Mouse (Mus musculus): Measurements from ENCODE around the gene Atp13a4.

Gene Atp13a4

GRCm38 (mm10) chr16:29544829-29545228 is at the start of gene Atp13a4:
Gene Atp13a4 (minus strand): TSS chr16:29544864.
- DNase-seq (ENCODE audit: low spot score in 2 of 2) = no peak

- no peak for DNase-seq (ENCODE audit: low spot score in 2 of 2)
Observed at GRCm38 (mm10) chr16:29592171-29592570, 47.5 kb upstream of the Atp13a4 start.

GRCm38 (mm10) chr16:29579787-29580176 is 35.1 kb upstream of the Atp13a4 start:
- no peak for DNase-seq (ENCODE audit: low spot score in 2 of 2)

- DNase-seq (ENCODE audit: low spot score in 2 of 2) = peak; percentile 93 to 95
Observed at GRCm38 (mm10) chr16:29579167-29579786, 34.6 kb upstream of the Atp13a4 start, which contains the start of gene Opa1. Gene Opa1 (plus strand): TSS chr16:29579334.

- no peak for DNase-seq (ENCODE audit: low spot score in 2 of 2)
Observed at GRCm38 (mm10) chr16:29575620-29576019, 31.0 kb upstream of the Atp13a4 start.

GRCm38 (mm10) chr16:29574013-29574412 is 29.3 kb upstream of the Atp13a4 start:
- no peak for DNase-seq (ENCODE audit: low spot score in 2 of 2)

- peak in 1 of 2 experiments; percentile 45 for DNase-seq (ENCODE audit: low spot score in 2 of 2)
Observed at GRCm38 (mm10) chr16:29560869-29561268, 16.2 kb upstream of the Atp13a4 start.

GRCm38 (mm10) chr16:29560454-29560853 is 15.8 kb upstream of the Atp13a4 start:
- no peak for DNase-seq (ENCODE audit: low spot score in 2 of 2)

- no peak for DNase-seq (ENCODE audit: low spot score in 2 of 2)
Observed at GRCm38 (mm10) chr16:29559667-29560066, 15.0 kb upstream of the Atp13a4 start.

GRCm38 (mm10) chr16:29541261-29541683 is 3.4 kb downstream of the Atp13a4 start:
- DNase-seq (ENCODE audit: low spot score in 2 of 2) = no peak

GRCm38 (mm10) chr16:29539906-29540305 is 4.8 kb downstream of the Atp13a4 start:
- DNase-seq (ENCODE audit: low spot score in 2 of 2) = no peak

- no peak for DNase-seq (ENCODE audit: low spot score in 2 of 2)
Observed at GRCm38 (mm10) chr16:29536411-29537204, 8.1 kb downstream of the Atp13a4 start.

- no peak for DNase-seq (ENCODE audit: low spot score in 2 of 2)
Observed at GRCm38 (mm10) chr16:29535866-29536265, 8.8 kb downstream of the Atp13a4 start.

- no peak for DNase-seq (ENCODE audit: low spot score in 2 of 2)
Observed at GRCm38 (mm10) chr16:29533641-29534040, 11.0 kb downstream of the Atp13a4 start.

- DNase-seq (ENCODE audit: low spot score in 2 of 2) = no peak
Observed at GRCm38 (mm10) chr16:29527085-29527484, 17.6 kb downstream of the Atp13a4 start.

GRCm38 (mm10) chr16:29526585-29526984 is 18.1 kb downstream of the Atp13a4 start:
- no peak for DNase-seq (ENCODE audit: low spot score in 2 of 2)

GRCm38 (mm10) chr16:29512495-29512894 is 32.2 kb downstream of the Atp13a4 start:
- no peak for DNase-seq (ENCODE audit: low spot score in 2 of 2)

GRCm38 (mm10) chr16:29510743-29511142 is 33.9 kb downstream of the Atp13a4 start:
- DNase-seq (ENCODE audit: low spot score in 2 of 2) = no peak

GRCm38 (mm10) chr16:29509881-29510280 is 34.8 kb downstream of the Atp13a4 start:
- no peak for DNase-seq (ENCODE audit: low spot score in 2 of 2)

GRCm38 (mm10) chr16:29504671-29505070 is 40.0 kb downstream of the Atp13a4 start:
- no peak for DNase-seq (ENCODE audit: low spot score in 2 of 2)

- DNase-seq (ENCODE audit: low spot score in 2 of 2) = no peak
Observed at GRCm38 (mm10) chr16:29504198-29504597, 40.5 kb downstream of the Atp13a4 start.

- DNase-seq (ENCODE audit: low spot score in 2 of 2) = no peak
Observed at GRCm38 (mm10) chr16:29491031-29491430, 53.6 kb downstream of the Atp13a4 start.

- DNase-seq (ENCODE audit: low spot score in 2 of 2) = no peak
Observed at GRCm38 (mm10) chr16:29481439-29481838, 63.2 kb downstream of the Atp13a4 start.
